Comparison of ENCODE assay signal across 33 mouse cellular contexts in the genomic region with DNA sequence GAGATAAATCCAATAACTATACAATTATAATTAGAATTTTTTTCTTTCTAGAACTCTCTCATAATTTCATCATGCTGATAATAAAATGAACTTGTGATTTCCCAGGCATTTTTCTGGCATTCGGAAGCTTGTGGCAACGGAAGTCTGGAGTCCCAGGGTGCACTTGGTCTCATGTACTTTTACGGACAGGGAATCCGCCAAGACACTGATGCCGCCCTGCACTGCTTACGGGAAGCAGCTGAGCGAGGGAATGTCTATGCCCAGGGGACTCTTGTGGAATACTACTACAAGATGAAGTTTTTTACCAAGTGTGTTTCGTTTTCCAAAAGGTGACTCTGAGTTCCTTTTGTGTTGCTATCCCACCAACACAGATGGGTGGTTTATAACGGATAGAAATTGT. TPM values are rescaled to one million over a fixed set of nuclear protein-coding genes. Genes with fewer than 3 reads are reported as not detected.
"Had no signal": no experiment of that assay in that cellular context is flagged by ENCODE, and none has a peak within 500 bp of the region (broad histone marks: within the 10 kb centered on the region; RNA-seq: fewer than 3 reads in every experiment).

No protein-coding gene starts in this region.

- H3K4me2 ChIP-seq: limb, embryonic 12.5 days; limb, embryonic 13.5 days; limb, embryonic 15.5 days; liver, embryonic 11.5 days; liver, embryonic 12.5 days; liver, embryonic 13.5 days; liver, embryonic 15.5 days; lung, embryonic 14.5 days; lung, embryonic 15.5 days; midbrain, embryonic 11.5 days; midbrain, embryonic 12.5 days; midbrain, embryonic 13.5 days; midbrain, embryonic 15.5 days; neural tube, embryonic 12.5 days had no signal

- H3K9ac ChIP-seq: limb, embryonic 12.5 days; limb, embryonic 13.5 days; limb, embryonic 15.5 days; liver, embryonic 12.5 days; liver, embryonic 13.5 days; liver, embryonic 14.5 days; liver, embryonic 15.5 days; liver, postnatal 0 days; lung, embryonic 14.5 days; lung, embryonic 15.5 days; midbrain, embryonic 12.5 days; midbrain, embryonic 13.5 days; midbrain, embryonic 15.5 days; neural tube, embryonic 12.5 days had no signal

- DNase-seq: left cerebral cortex, postnatal 4 days; liver; liver, embryonic 13.5 days; liver, postnatal 0 days; lung, adult 2 months; lung, embryonic 14.5 days; lung, postnatal 10 days; lung, postnatal 14 days; lung, postnatal 36 days; lung, postnatal 4 days; midbrain, embryonic 14.5 days had no signal

- H3K4me1 ChIP-seq: limb, embryonic 10.5 days; limb, embryonic 15.5 days; liver, embryonic 12.5 days; liver, embryonic 13.5 days; liver, embryonic 15.5 days; megakaryocyte, embryonic 14.5 days; midbrain, embryonic 10.5 days; midbrain, embryonic 12.5 days; midbrain, embryonic 13.5 days; midbrain, embryonic 15.5 days; neural tube, embryonic 12.5 days had no signal

- H3K27me3 ChIP-seq: limb, embryonic 12.5 days; limb, embryonic 13.5 days; limb, embryonic 15.5 days; liver, embryonic 12.5 days; liver, embryonic 13.5 days; liver, embryonic 15.5 days; lung, embryonic 15.5 days; megakaryocyte, embryonic 14.5 days; midbrain, embryonic 12.5 days; midbrain, embryonic 13.5 days; midbrain, embryonic 15.5 days; neural tube, embryonic 12.5 days had no signal

- H3K36me3 ChIP-seq: limb, embryonic 10.5 days; limb, embryonic 12.5 days; limb, embryonic 13.5 days; limb, embryonic 15.5 days; liver, embryonic 12.5 days; liver, embryonic 13.5 days; liver, embryonic 15.5 days; midbrain, embryonic 10.5 days; midbrain, embryonic 12.5 days; midbrain, embryonic 15.5 days; neural tube, embryonic 12.5 days had no signal

- H3K9me3 ChIP-seq: limb, embryonic 10.5 days; limb, embryonic 12.5 days; limb, embryonic 13.5 days; limb, embryonic 15.5 days; liver, embryonic 12.5 days; liver, embryonic 13.5 days; liver, embryonic 15.5 days; lung, embryonic 15.5 days; megakaryocyte, embryonic 14.5 days; midbrain, embryonic 10.5 days; midbrain, embryonic 12.5 days; midbrain, embryonic 13.5 days; midbrain, embryonic 15.5 days; neural tube, embryonic 12.5 days had no signal

- H3K4me3 ChIP-seq: limb, embryonic 10.5 days; limb, embryonic 12.5 days; limb, embryonic 13.5 days; limb, embryonic 15.5 days; liver, embryonic 12.5 days; liver, embryonic 13.5 days; liver, embryonic 15.5 days; lung, embryonic 15.5 days; megakaryocyte, embryonic 14.5 days; midbrain, embryonic 10.5 days; midbrain, embryonic 12.5 days; midbrain, embryonic 13.5 days; midbrain, embryonic 15.5 days; myocyte; neural tube, embryonic 12.5 days had no signal

- H3K27ac ChIP-seq: limb, embryonic 10.5 days; limb, embryonic 12.5 days; limb, embryonic 13.5 days; limb, embryonic 15.5 days; liver, embryonic 12.5 days; liver, embryonic 13.5 days; liver, embryonic 14.5 days; liver, embryonic 15.5 days; lung, embryonic 15.5 days; macrophage; midbrain, embryonic 10.5 days; midbrain, embryonic 12.5 days; midbrain, embryonic 13.5 days; midbrain, embryonic 15.5 days; neural tube, embryonic 12.5 days had no signal

- ATAC-seq: liver, embryonic 12.5 days; liver, postnatal 0 days; lung, postnatal 0 days; midbrain, embryonic 13.5 days; midbrain, embryonic 15.5 days; midbrain, embryonic 16.5 days had no signal

RNA-seq across cellular contexts. Expression of a gene that starts 23.7 kb away (rescaled TPM):
- total RNA-seq: megakaryocyte progenitor cell, adult 5-6 weeks had no signal
- polyA plus RNA-seq: liver, embryonic 12.5 days; liver, embryonic 16.5 days; liver, postnatal 0 days; macrophage had no signal
